Mouse (Mus musculus) testis, adult 2 months (tissue): ENCODE data around the gene Meis1. TPM values are rescaled to one million over a fixed set of nuclear protein-coding genes. Genes with fewer than 3 reads are reported as not detected.

Experiments used
- H3K27ac ChIP-seq: fragments of 200-500 bp; 2 replicates; pipeline ENCODE4 v1.5.1; 2012; ENCODE audit warnings: low read depth, low read length; ENCODE audit not compliant: control insufficient read depth, insufficient read depth
- H3K27me3 ChIP-seq: fragments of 200-500 bp; 2 replicates; pipeline ENCODE4 v1.6.1; 2012; ENCODE audit warnings: mild to moderate bottlenecking, low read length, moderate library complexity; ENCODE audit not compliant: control insufficient read depth, insufficient read depth
- H3K36me3 ChIP-seq: fragments of 200-500 bp; 2 replicates; pipeline ENCODE4 v1.6.1; 2012; ENCODE audit warnings: mild to moderate bottlenecking, low read length; ENCODE audit not compliant: control insufficient read depth, insufficient read depth
- H3K4me1 ChIP-seq: fragments of 200-500 bp; 2 replicates; pipeline ENCODE4 v1.6.1; 2012; ENCODE audit warnings: low read length; ENCODE audit not compliant: control insufficient read depth, insufficient read depth
- H3K4me3 ChIP-seq: fragments of 200-500 bp; 2 replicates; pipeline ENCODE4 v1.5.1; 2012; ENCODE audit warnings: low read depth, mild to moderate bottlenecking, low read length, moderate library complexity, mixed read lengths; ENCODE audit not compliant: control insufficient read depth
- CTCF ChIP-seq: fragments of 200-500 bp; IDR thresholded peaks from 2 replicates; pipeline ENCODE4 v1.5.1; 2012; ENCODE audit warnings: low read depth, mild to moderate bottlenecking, inconsistent platforms, low read length, moderate library complexity; ENCODE audit not compliant: control insufficient read depth, insufficient read depth, insufficient replicate concordance
- POLR2A ChIP-seq: fragments of 200-500 bp; IDR thresholded peaks from 2 replicates; pipeline ENCODE4 v1.6.1; 2012; ENCODE audit warnings: low read depth, mild to moderate bottlenecking, inconsistent platforms, low read length, moderate library complexity; ENCODE audit not compliant: control insufficient read depth
- polyA plus RNA-seq: library from polyadenylated mRNA; depleted of rRNA; stranded (reverse); fragments of >200 nt; gene quantifications from 2 replicates; pipeline ENCODE4 v1.2.3, GENCODE M21; 2012

The Meis1 gene
- polyA plus RNA-seq, 1 experiment = 1.9 TPM

DNA sequence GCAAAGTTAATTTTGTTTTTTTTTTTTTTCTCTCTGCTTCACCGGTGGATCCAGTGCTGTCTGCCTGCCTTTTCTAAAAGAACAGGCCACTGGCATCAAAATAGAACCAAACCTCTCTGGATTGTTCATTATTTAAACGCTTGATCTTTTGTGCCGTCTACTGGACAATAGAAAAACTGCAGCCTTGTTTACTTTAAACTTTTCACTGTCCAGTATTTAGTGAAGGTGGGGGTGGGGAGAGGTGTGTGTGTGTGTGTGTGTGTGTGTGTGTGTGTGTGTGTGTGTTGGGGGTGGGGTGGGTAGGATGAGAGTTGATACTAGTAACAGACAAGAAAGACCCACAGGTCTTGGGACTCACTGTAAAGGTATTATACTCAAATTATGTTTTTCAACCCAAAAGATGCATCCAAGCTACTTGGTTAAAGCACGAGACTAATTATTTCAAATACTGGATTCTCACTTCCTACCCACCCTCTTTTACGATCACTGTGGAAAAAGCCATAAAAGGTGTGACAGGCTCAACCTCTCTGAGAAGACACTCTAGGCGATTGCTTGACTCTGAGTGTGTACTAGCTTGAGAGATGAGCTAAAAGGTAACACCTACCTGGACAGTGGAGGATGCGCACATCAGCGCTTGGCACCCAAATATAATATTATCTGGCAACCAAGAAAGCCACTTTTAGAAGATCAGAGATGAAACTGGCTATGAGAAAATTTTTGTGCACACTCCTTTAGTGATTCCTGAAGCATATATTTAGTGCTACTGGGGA is 5.9 kb upstream of the Meis1 start:
- Histone ChIP-seq H3K27ac (no peak overlapping the region), H3K36me3 (no peaks in the 10 kb centered on the region), H3K4me1 (peaks cover 25% of the 10 kb centered on the region), H3K27me3 (0 out of 2 replicates have a peak, but pooled peaks cover 2% of the 10 kb centered on the region), H3K4me3 (no peak overlapping the region)
- TF ChIP-seq POLR2A (no peak), CTCF (no peak)

DNA sequence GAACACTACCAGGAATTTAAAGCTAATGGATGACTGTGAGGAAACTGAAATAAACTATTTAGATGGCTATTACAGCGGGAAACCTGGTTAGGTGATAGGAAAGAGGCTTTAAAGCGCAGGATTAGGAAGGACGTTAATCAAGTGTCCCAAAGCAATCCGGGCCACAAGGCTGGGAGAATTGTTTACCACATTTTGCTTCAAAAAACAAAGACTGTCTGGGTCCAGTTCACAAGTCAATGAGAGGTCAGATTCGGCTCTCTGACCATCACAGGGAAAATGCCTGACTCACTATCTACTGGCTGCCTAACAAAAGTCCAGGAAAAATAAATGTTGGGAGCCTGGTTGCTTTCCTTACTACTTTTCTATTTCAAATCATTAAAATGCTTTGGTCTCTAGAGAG is 4.6 kb upstream of the Meis1 start:
- Histone ChIP-seq H3K4me3 (no peak overlapping the region), H3K27me3 (peaks cover 10% of the 10 kb centered on the region), H3K36me3 (no peaks in the 10 kb centered on the region), H3K4me1 (peaks cover 34% of the 10 kb centered on the region), H3K27ac (no peak overlapping the region)
- no peak for TF ChIP-seq POLR2A
- TF ChIP-seq CTCF = no peak

GRCm38 (mm10) chr11:19022576-19022975 is 3.8 kb upstream of the Meis1 start:
- H3K36me3 ChIP-seq = no peaks in the 10 kb centered on the region
- TF ChIP-seq CTCF = no peak
- no peak for TF ChIP-seq POLR2A
- peaks cover 33% of the 10 kb centered on the region for H3K4me1 ChIP-seq
- no peak overlapping the region for H3K27ac ChIP-seq
- H3K27me3 ChIP-seq = peaks cover 10% of the 10 kb centered on the region
- H3K4me3 ChIP-seq = no peak overlapping the region

- H3K36me3 ChIP-seq = no peaks in the 10 kb centered on the region
- H3K4me1 ChIP-seq = peaks cover 23% of the 10 kb centered on the region
- 0 out of 2 replicates have a peak overlapping the region, but pooled peaks have one; percentile 3 for H3K27ac ChIP-seq
- peaks cover 10% of the 10 kb centered on the region for H3K27me3 ChIP-seq
- TF ChIP-seq CTCF (no peak), POLR2A (no peak)
- peak overlapping the region; percentile 83 for H3K4me3 ChIP-seq
Observed at GRCm38 (mm10) chr11:19020951-19021710, 2.3 kb upstream of the Meis1 start.

DNA sequence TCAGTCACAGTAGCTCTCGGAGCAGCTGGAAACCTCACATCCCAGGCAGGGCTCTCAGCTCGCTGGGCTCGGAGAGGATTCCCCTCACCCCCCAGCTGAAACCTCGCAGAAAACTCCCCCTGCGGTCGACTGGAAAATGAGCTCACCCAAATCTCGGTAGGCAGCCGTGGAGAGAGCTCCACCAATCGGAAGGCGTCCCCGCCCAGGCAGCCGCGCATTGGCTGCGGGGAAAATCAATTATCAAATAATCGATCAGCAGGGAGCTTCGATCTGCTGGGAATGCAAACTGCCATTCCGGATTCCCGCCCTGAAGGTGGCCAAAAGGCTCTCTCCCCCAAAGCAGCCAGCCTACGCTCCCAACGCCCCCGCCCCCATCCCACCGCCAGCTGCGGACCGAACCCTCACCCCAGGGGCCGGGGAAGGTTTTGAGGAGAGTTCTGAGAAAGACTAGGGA is 1.6 kb upstream of the Meis1 start:
- H3K27me3 ChIP-seq = peaks cover 10% of the 10 kb centered on the region
- H3K36me3 ChIP-seq = no peaks in the 10 kb centered on the region
- TF ChIP-seq CTCF (no peak), POLR2A (peak; percentile 41; the same call in 1 of the 2 replicates)
- peak overlapping the region; percentile 84 for H3K4me3 ChIP-seq
- peak overlapping the region; percentile 92 for H3K27ac ChIP-seq
- H3K4me1 ChIP-seq = peaks cover 26% of the 10 kb centered on the region

DNA sequence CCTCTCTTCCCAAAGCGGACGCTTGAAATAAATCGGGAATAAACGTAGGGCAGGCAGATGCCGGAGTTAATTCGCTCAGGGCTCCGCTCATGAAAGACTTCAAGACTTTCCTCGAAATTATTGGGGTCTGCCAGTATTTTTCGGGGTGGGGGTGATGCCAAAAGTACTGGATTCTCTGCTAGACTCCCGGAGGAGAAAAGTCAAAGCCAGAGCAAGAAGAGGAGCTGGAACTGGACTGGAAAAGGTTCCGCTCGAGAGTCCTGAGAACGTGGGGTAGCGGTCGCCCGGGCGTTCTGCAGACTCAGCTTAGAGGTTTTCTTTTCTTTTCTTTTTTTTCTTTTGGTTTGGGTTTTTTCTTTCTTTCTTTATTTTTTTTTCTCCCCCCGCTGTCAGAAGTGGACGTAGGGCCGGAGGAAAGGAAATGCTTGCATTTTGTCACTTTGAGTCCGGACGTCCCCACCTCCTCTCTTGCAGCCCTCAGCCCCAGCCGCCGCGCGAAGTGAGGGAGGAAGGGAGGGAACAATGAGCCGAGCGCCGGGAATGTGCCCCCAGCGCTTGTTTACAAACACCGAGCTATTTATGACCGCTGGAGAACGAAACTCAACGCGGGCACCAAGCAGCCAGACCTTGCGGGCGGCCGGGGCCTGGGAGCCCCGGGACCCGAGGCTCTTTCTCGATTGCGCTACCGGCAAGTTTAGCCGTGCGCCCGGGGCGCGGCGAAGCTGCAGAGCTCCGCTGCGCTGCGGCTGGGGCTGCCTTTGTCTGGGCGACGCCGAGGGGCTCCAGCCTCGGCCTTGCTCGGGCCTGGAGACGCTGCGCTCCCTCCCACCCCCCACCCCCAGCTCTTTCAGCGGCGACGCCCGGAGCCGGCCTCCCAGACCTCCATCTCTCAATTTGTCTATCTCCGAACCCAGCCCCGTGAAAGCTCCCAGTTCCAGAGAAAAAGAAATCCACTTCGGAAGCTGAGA is 703 bp upstream of the Meis1 start:
- H3K27ac ChIP-seq = peak overlapping the region; percentile 92
- no peaks in the 10 kb centered on the region for H3K36me3 ChIP-seq
- TF ChIP-seq CTCF = no peak
- TF ChIP-seq POLR2A = no peak
- peak overlapping the region; percentile 84 for H3K4me3 ChIP-seq
- H3K27me3 ChIP-seq = peaks cover 13% of the 10 kb centered on the region
- peaks cover 30% of the 10 kb centered on the region for H3K4me1 ChIP-seq
